Mouse (Mus musculus) layer of hippocampus, postnatal 10 days (tissue): ENCODE results near the gene Rab3b. TPM values are rescaled to one million over a fixed set of nuclear protein-coding genes. Genes with fewer than 3 reads are reported as not detected.
A peak's percentile ranks its signal among the peaks of the same experiment; 100 is the strongest.
"Not testable (repeated sequence)": the region's sequence is repeated elsewhere in the genome, so short reads cannot be mapped to it uniquely, and the experiment has no call there.

Experiments used
- DNase-seq, 2 experiments: peaks; one replicate each; pipeline ENCODE4 v3.0.0; 2021; ENCODE audit warnings: low spot score in 2 of 2
- total RNA-seq, 2 experiments: library from RNA; stranded (reverse); gene quantifications; 2 replicates each; pipeline ENCODE4 v1.2.3; 2021

Rab3b gene
- total RNA-seq, 2 experiments from 2014 or later, result 85.5 to 89.5 TPM

GRCm38 (mm10) chr4:108887456-108887855 lies 8.6 kb downstream of the Rab3b start:
- no peak for DNase-seq

- DNase-seq, result no peak
These were observed 12.0 kb downstream of the Rab3b start for GRCm38 (mm10) chr4:108890876-108891275.

DNA sequence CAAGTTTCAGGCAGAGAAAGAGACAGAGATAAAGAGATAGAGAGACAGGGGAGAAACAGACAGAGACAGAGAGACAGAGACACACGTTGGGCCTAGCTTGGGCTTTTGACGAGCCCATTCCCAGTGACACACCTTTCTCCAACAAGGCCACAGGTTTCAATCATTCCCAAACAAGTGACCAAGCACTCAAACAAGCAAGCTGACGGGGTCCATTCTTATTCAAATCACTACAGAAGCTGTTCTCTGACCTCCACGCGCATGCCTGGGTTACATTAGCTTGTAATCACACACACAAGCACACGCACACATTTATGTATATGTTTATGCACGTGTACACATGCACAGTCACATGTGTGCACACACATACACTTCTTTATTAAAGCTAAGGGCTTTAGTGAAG lies 21.6 kb downstream of the Rab3b start:
- DNase-seq, result no peak

DNA sequence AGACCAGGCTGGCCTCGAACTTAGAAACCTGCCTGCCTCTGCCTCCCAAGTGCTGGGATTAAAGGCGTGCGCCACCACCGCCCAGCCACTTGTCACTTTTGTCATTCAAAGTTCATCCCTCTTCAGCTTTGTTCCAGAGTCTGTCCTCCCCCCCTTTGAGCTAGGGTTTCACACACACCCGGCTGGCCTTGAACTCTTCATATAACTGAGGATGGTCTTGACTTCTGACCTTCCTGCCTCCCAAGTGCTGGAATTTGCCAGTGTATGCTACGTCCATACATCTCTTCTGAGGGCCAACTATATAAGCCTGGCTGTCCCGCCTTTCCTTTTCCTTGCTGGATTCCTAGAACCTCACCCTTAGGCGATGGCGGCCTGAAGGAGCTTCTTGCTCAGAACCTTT lies 24.0 kb downstream of the Rab3b start:
- no peak for DNase-seq

- no peak for DNase-seq
These were observed 24.5 kb downstream of the Rab3b start for GRCm38 (mm10) chr4:108903346-108903745.

- no peak for DNase-seq
These were observed 25.2 kb downstream of the Rab3b start for GRCm38 (mm10) chr4:108904076-108904475.

DNA sequence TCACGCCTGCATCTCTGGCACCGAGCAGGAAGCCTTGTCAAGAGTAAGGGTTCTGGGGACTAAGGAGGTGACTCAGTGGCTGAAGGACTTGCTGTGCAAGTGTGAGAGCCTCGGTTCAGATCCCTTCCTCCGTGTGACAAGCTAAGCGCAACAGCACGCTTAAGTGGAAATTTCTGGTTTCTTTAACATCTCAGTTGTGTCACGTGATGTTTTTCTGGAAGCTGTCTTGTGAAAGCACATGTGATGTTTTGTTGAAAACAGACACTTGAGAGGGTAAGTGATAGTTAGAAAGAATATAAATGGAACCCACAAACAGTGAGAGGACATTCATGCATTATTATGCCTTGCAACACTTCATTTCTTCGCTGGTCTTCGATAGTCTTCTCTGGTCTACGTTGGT lies 25.9 kb downstream of the Rab3b start:
- no peak for DNase-seq

GRCm38 (mm10) chr4:108905859-108906258 lies 27.0 kb downstream of the Rab3b start:
- no peak for DNase-seq

DNA sequence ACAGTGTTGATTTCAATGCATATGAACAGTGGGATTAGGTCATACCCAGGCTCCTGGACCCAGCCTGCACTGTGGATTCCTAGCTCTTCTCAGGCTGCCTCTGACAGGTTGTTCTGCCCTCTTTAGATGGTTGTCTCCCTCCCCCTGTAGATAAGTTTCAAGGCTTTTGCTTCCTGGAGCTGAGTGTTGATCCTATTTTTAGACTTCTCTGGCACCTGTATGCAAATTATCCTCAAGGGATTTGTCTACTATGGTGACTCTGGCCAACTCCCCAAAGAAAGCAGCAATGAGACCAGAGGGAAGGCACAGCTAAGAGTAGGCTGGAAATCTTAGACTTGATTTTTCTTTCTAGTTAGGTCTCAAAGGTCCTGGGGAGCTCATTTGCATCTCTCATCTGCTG lies 28.6 kb downstream of the Rab3b start:
- no peak for DNase-seq

DNA sequence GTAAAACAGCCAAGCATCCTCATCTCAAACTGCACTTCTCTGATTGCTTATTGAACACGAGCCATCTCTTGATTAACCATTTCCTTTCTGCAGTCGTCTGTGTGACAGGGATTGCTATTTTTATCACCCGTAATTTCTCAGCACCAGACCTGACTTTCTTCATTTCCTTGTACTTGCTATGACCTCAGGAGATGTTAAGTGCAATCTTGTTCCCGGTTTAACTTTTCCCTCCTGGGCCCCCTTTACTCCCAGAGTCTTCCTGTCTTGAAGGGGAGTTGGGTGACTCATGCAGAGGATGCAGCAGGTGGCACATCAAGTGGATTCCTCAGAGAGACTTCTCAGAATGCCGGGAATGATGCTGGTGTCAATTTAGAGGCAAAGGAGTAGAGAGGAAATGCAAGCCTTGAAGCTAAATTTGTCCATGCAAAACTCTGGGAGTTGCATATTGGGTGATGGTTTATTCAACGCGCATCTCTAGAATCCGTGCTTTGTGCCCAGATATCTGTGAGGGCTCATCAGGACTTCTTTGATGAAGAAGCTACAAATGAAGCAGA lies 31.1 kb downstream of the Rab3b start:
- no peak for DNase-seq

DNA sequence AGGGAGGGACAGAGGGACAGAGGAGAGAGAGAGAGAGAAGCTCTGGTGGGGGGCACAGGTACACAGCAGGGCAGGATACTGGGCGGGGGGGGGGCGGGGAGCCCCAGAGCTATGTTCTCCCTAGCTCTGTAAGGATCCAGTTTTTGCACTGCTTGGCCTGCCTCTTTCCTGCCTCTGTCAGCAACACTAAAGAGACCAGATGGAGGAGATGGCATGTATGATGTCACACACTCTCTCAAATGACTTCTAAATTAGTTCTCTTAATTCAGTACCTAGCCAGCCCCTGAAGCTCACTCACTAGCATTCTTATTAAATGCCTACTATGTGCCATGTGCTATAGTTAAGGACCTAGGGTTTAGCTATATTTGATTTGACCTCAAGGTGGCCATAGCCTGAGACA lies 33.0 kb downstream of the Rab3b start:
- DNase-seq, result no peak

DNA sequence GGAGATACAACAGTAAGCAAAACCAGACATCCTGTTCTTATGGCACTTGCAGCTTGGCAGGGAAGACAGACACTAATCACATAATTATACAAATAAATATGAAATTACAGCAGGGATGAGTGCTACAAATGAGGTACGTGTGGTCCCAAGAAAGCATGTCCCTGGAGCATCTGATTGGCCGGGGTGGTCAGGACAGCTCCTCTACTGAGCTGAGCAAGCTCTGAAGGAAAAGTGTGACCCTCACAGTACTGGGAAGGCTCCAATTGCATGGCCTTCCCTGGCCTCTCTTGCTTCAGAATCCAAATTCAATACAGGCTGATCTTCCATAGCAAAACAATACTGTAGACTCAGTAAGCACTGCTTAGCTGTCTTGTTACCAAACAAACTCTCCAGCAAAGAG lies 34.3 kb downstream of the Rab3b start:
- DNase-seq, result no peak

DNA sequence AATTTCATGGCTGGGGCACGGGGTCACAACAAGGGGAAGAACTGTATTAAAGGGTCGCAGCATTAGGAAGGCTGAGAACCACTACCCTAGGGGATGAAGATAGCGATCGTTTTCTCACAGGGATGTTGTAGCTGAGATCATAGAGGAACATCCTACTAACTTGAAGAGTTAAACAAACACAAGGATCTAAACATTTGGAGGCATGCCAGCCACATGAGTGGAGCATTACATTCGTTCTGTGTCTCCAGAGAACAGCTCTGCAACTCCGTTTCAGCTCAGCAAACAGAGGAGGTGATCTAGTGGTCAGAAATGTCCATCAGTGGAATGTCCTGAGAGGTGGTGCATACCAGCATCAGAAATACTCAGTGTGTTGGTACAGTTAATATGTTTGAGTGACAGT lies 35.5 kb downstream of the Rab3b start:
- DNase-seq, result no peak

- no peak for DNase-seq
These were observed 36.2 kb downstream of the Rab3b start for GRCm38 (mm10) chr4:108915101-108915500.

GRCm38 (mm10) chr4:108917654-108918053 lies 38.8 kb downstream of the Rab3b start:
- DNase-seq, result no peak

GRCm38 (mm10) chr4:108927945-108928344 lies 49.1 kb downstream of the Rab3b start:
- not testable (repeated sequence) for DNase-seq

DNA sequence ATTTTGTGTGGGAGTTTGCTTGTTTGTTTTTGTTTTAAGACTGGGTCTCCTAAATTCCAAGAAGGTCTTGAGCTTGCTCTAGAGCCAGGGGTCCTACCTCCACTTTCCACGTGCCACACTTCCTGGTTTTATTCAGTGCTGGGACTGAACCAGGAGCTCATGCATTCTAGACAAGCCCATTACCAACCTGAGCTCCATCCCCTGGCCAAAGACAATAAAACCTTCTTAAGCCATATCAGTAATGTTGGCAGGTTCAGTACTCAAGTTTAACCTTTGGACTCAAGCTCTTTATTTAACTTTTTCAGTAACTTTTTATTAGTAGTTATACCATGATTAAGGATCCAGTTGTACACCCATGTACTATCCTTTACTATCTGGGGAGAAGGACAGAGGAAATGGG lies 54.3 kb downstream of the Rab3b start:
- no peak for DNase-seq

DNA sequence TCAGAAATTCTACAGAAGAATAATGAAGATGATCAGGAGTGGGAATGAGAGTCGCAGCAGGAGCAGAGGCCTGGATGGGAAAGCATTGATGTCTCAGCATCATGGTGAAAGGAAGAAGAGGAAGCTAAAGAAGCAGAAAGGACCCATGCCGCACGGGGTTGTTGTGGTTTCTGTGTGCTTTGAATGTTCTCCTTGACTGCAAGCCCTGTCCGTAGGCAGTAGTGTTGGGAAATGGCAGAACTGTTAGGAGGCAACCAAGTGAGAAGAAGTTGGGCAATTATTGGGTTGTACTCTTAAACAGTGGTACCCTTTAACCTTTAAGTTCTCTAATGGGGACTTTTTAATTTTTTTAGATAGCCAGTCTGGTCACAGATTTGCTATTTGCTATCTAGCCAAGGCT lies 56.0 kb downstream of the Rab3b start:
- DNase-seq, result no peak

DNA sequence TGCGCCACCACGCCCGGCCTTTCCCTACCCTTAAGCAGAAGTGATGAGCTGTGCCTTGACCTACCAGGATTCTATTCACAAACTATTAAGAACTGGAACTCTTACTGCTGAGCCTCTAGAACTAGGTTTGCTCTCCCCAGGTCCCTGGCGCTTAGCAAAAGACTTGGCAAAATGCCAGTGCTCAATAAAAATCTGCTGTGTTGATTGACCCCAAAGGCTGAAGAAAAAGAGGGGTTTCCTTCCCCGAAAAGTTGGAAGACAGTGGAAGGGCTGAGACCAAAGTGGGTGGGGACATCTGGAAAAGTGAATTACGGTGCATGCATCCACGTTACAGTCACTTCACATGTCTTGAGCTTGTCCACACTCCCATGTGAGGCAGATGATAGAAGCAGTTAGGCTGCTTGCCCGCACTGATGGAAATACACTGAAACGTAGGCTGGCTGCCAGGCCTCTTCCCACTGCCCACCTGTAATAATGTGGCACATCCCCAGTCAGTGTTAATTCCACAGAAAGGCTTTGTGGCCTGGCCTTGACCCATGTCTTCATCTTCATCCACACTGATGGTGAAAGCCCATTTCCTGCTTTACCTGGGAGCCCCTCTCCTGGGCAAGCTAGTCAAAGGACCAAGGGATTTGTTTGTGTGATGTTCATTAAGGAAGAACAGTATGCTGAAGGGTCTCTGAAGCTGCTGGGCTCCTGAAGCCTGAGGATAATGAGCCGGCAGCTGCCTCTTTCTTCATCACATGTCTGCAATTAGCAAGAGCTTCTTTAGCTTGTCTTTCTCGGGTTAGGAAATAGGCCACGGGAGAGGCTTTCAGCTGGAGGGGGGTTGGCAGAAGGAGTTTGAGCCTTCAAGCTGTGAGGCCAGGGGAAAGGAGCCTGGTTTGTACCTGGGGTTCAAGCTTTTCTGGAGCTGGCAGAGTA lies 59.2 kb downstream of the Rab3b start:
- peak; percentile 29 to 46 for DNase-seq

DNA sequence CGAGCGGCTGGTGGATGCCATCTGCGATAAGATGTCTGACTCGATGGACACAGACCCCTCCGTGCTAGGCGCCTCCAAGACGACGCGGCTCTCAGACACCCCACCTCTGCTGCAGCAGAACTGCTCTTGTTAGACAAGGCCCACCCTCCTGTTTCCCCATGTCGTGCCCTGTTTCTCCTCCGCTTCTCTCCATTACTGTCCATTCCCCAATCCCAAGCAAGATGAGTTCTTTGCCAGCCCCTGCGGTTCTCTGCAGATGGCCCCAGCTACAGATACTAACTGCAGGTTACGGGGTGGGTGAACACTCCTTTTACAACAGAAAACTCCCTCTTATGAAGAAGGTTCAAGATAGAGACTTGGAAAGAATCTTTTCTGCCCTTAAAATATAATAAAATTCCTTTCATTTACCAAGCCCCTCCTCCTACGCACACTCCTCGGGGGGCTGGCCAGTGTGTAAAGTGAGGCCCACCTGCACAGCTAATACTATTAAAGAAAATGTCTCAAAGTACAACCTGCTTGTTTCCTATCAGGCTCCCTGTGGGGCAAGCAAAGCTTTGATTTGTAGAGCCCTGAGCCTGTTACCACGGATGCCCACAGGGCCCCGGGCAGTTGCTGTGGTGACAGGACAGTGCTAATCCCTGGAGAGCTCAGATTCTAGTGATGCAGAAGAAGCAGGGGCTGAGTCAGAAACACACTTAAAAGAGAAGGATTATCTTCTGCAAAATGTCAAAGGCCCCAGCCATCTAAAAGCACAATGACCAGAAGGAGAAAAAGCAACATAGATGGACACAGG lies 62.0 kb downstream of the Rab3b start:
- DNase-seq, result no peak

GRCm38 (mm10) chr4:108942171-108942570 lies 63.3 kb downstream of the Rab3b start:
- no peak for DNase-seq
